Mouse (Mus musculus): ENCODE measurements around the gene Tyrp1. TPM values are rescaled to one million over a fixed set of nuclear protein-coding genes. Genes with fewer than 3 reads are reported as not detected.

Tyrp1 gene
- total and polyA plus RNA-seq, 3 experiments: 0.05 TPM; not detected in 2

GRCm38 (mm10) chr4:80863906-80864305, 30.0 kb downstream of the Tyrp1 start:
- Histone ChIP-seq H3K36me3 (replicated peaks) (no peaks in the 10 kb centered on the region), H3K4me3 (ENCODE audit: low read depth, low read length) (no peak overlapping the region), H3K27me3 (ENCODE audit: insufficient read depth, low read length) (no peaks in the 10 kb centered on the region), H3K4me1 (ENCODE audit: insufficient read depth, low read depth, low read length) (no peaks in the 10 kb centered on the region), H3K9me3 (replicated peaks) (peaks cover 5% of the 10 kb centered on the region)
- ATAC-seq (ENCODE audit: extremely low read depth, insufficient number of reproducible peaks, low FRiP score, poor library complexity, severe bottlenecking) (no peak), DNase-seq (ENCODE audit: low spot score) (no peak)
- no peak for TF ChIP-seq CTCF (IDR thresholded peaks at IDR 0.05; ENCODE audit: low read depth, low read length)
- no peak for TF ChIP-seq TAL1 (conservative IDR thresholded peaks at IDR 0.05; ENCODE audit: low read depth, low read length)
- no peak for TF ChIP-seq GATA2 (IDR thresholded peaks at IDR 0.05; ENCODE audit: borderline replicate concordance, low read depth, low read length)
- no peak for TF ChIP-seq GATA1 (IDR thresholded peaks at IDR 0.05; ENCODE audit: borderline replicate concordance, low read length)
- TF ChIP-seq POLR2AphosphoS5 (IDR thresholded peaks at IDR 0.05; ENCODE audit: insufficient replicate concordance, low read depth, low read length): no peak

GRCm38 (mm10) chr4:80864511-80864922, 30.6 kb downstream of the Tyrp1 start:
- H3K36me3 ChIP-seq (replicated peaks): no peaks in the 10 kb centered on the region
- H3K4me3 ChIP-seq (ENCODE audit: low read depth, low read length): no peak overlapping the region
- H3K4me1 ChIP-seq (ENCODE audit: insufficient read depth, low read depth, low read length): no peaks in the 10 kb centered on the region
- DNase-seq (ENCODE audit: low spot score) (no peak), ATAC-seq (ENCODE audit: extremely low read depth, insufficient number of reproducible peaks, low FRiP score, poor library complexity, severe bottlenecking) (no peak)
- no peaks in the 10 kb centered on the region for H3K27me3 ChIP-seq (ENCODE audit: insufficient read depth, low read length)
- TF ChIP-seq CTCF (IDR thresholded peaks at IDR 0.05; ENCODE audit: low read depth, low read length) (no peak), GATA2 (IDR thresholded peaks at IDR 0.05; ENCODE audit: borderline replicate concordance, low read depth, low read length) (no peak), POLR2AphosphoS5 (IDR thresholded peaks at IDR 0.05; ENCODE audit: insufficient replicate concordance, low read depth, low read length) (no peak), GATA1 (IDR thresholded peaks at IDR 0.05; ENCODE audit: borderline replicate concordance, low read length) (no peak), TAL1 (conservative IDR thresholded peaks at IDR 0.05; ENCODE audit: low read depth, low read length) (no peak)
- H3K9me3 ChIP-seq (replicated peaks): peaks cover 7% of the 10 kb centered on the region

GRCm38 (mm10) chr4:80866065-80866464, 32.1 kb downstream of the Tyrp1 start:
- ATAC-seq (ENCODE audit: extremely low read depth, insufficient number of reproducible peaks, low FRiP score, poor library complexity, severe bottlenecking): no peak
- H3K9me3 ChIP-seq (replicated peaks): peaks cover 7% of the 10 kb centered on the region
- no peak overlapping the region for H3K4me3 ChIP-seq (ENCODE audit: low read depth, low read length)

GRCm38 (mm10) chr4:80869598-80869997, 35.7 kb downstream of the Tyrp1 start:
- H3K36me3 ChIP-seq (replicated peaks): no peaks in the 10 kb centered on the region
- no peak for TF ChIP-seq GATA2 (IDR thresholded peaks at IDR 0.05; ENCODE audit: borderline replicate concordance, low read depth, low read length)
- TF ChIP-seq TAL1 (conservative IDR thresholded peaks at IDR 0.05; ENCODE audit: low read depth, low read length): no peak
- no peak for TF ChIP-seq POLR2AphosphoS5 (IDR thresholded peaks at IDR 0.05; ENCODE audit: insufficient replicate concordance, low read depth, low read length)
- no peak for TF ChIP-seq GATA1 (IDR thresholded peaks at IDR 0.05; ENCODE audit: borderline replicate concordance, low read length)
- no peak for TF ChIP-seq CTCF (IDR thresholded peaks at IDR 0.05; ENCODE audit: low read depth, low read length)
- ATAC-seq (ENCODE audit: extremely low read depth, insufficient number of reproducible peaks, low FRiP score, poor library complexity, severe bottlenecking): no peak
- H3K4me1 ChIP-seq (ENCODE audit: insufficient read depth, low read depth, low read length): no peaks in the 10 kb centered on the region
- no peak overlapping the region for H3K4me3 ChIP-seq (ENCODE audit: low read depth, low read length)
- H3K27me3 ChIP-seq (ENCODE audit: insufficient read depth, low read length): no peaks in the 10 kb centered on the region
- no peak for DNase-seq (ENCODE audit: low spot score)
- H3K9me3 ChIP-seq (replicated peaks): peaks cover 6% of the 10 kb centered on the region

More at GRCm38 (mm10) chr4:80866065-80866464, 32.1 kb downstream of the Tyrp1 start:
- Histone ChIP-seq H3K27me3 (ENCODE audit: insufficient read depth, low read length) (no peaks in the 10 kb centered on the region), H3K36me3 (replicated peaks) (no peaks in the 10 kb centered on the region), H3K4me1 (ENCODE audit: insufficient read depth, low read depth, low read length) (no peaks in the 10 kb centered on the region)
- DNase-seq (ENCODE audit: low spot score): no peak
- TF ChIP-seq GATA1 (IDR thresholded peaks at IDR 0.05; ENCODE audit: borderline replicate concordance, low read length) (no peak), TAL1 (conservative IDR thresholded peaks at IDR 0.05; ENCODE audit: low read depth, low read length) (no peak)

- TF ChIP-seq GATA1 (IDR thresholded peaks at IDR 0.05; ENCODE audit: borderline replicate concordance, low read length) (no peak), TAL1 (conservative IDR thresholded peaks at IDR 0.05; ENCODE audit: low read depth, low read length) (no peak), CTCF (IDR thresholded peaks at IDR 0.05; ENCODE audit: low read depth, low read length) (no peak), GATA2 (IDR thresholded peaks at IDR 0.05; ENCODE audit: borderline replicate concordance, low read depth, low read length) (no peak), POLR2AphosphoS5 (IDR thresholded peaks at IDR 0.05; ENCODE audit: insufficient replicate concordance, low read depth, low read length) (no peak)
- ATAC-seq (ENCODE audit: extremely low read depth, insufficient number of reproducible peaks, low FRiP score, poor library complexity, severe bottlenecking) (no peak), DNase-seq (ENCODE audit: low spot score) (no peak)
- Histone ChIP-seq H3K4me1 (ENCODE audit: insufficient read depth, low read depth, low read length) (no peaks in the 10 kb centered on the region), H3K36me3 (replicated peaks) (no peaks in the 10 kb centered on the region), H3K9me3 (replicated peaks) (peaks cover 9% of the 10 kb centered on the region; the same call in 1 of the 2 replicates), H3K27me3 (ENCODE audit: insufficient read depth, low read length) (no peaks in the 10 kb centered on the region), H3K4me3 (ENCODE audit: low read depth, low read length) (no peak overlapping the region)
These were observed 39.1 kb downstream of the Tyrp1 start for GRCm38 (mm10) chr4:80872847-80873644.

GRCm38 (mm10) chr4:80874121-80874859, 40.4 kb downstream of the Tyrp1 start:
- DNase-seq (ENCODE audit: low spot score): no peak
- Histone ChIP-seq H3K9me3 (replicated peaks) (peaks cover 8% of the 10 kb centered on the region; the same call in 1 of the 2 replicates), H3K4me3 (ENCODE audit: low read depth, low read length) (no peak overlapping the region), H3K4me1 (ENCODE audit: insufficient read depth, low read depth, low read length) (no peaks in the 10 kb centered on the region), H3K36me3 (replicated peaks) (no peaks in the 10 kb centered on the region), H3K27me3 (ENCODE audit: insufficient read depth, low read length) (no peaks in the 10 kb centered on the region)
- TF ChIP-seq CTCF (IDR thresholded peaks at IDR 0.05; ENCODE audit: low read depth, low read length): no peak
- no peak for TF ChIP-seq POLR2AphosphoS5 (IDR thresholded peaks at IDR 0.05; ENCODE audit: insufficient replicate concordance, low read depth, low read length)
- TF ChIP-seq GATA1 (IDR thresholded peaks at IDR 0.05; ENCODE audit: borderline replicate concordance, low read length): no peak
- TF ChIP-seq TAL1 (conservative IDR thresholded peaks at IDR 0.05; ENCODE audit: low read depth, low read length): no peak
- TF ChIP-seq GATA2 (IDR thresholded peaks at IDR 0.05; ENCODE audit: borderline replicate concordance, low read depth, low read length): no peak
- no peak for ATAC-seq (ENCODE audit: extremely low read depth, insufficient number of reproducible peaks, low FRiP score, poor library complexity, severe bottlenecking)

Measured in G1E (cell line).